Mouse (Mus musculus): ENCODE measurements around the gene Abtb2.

GRCm38 (mm10) chr2:103762492-103762891 lies 196.4 kb downstream of the Abtb2 start:
- TF ChIP-seq POLR2A (IDR thresholded peaks at IDR 0.05; ENCODE audit: low read depth, low read length) (no peak), CTCF (IDR thresholded peaks at IDR 0.05; ENCODE audit: borderline replicate concordance, insufficient read depth, low read length) (no peak)
